Mouse (Mus musculus): ENCODE data around the gene Nup210l.

Nup210l gene

DNA sequence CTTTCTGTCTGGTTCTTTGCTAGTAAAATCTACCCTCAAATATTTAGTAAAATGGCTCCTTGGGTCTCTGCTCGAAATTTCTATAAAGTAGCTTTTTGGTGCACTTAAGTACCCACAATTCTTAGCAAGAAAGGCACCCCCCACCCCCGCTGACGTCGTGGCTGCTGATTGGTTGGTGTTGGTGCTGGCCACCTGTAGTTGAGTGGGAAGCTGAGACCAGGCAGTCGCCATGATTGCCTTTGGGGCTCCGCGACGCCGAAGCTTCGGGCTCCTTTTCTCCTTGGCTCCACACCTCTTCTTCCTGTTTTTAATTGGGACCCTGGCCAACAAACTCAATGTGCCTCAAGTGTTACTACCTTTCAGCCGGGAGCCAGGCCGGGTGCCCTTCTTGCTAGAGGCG is at the start of gene Nup210l:
Gene Nup210l (plus strand): TSS at position 195 of the 400 bp plus-strand sequence.
- DNase-seq (ENCODE audit: low spot score in 2 of 2) = no peak

DNA sequence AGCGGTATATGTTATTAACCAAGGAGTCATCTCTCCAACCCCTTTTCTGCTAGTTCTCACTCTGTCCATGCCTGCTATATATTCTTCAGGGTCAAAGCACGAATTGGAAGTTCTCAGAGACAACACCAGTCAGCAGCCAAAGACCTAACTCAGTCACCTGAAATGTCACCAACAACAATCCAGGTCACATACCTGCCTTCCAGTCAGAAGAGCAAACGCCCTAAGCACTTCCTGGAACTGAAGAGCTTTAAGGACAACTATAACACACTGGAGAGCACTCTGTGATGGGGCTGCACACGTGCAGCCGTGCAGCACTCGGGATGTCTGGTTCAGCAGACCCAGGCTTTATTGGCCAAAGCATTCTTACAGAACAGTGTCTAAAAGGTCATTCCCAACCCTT is 42.4 kb upstream of the Nup210l start:
- DNase-seq (ENCODE audit: low spot score in 2 of 2) = no peak

DNA sequence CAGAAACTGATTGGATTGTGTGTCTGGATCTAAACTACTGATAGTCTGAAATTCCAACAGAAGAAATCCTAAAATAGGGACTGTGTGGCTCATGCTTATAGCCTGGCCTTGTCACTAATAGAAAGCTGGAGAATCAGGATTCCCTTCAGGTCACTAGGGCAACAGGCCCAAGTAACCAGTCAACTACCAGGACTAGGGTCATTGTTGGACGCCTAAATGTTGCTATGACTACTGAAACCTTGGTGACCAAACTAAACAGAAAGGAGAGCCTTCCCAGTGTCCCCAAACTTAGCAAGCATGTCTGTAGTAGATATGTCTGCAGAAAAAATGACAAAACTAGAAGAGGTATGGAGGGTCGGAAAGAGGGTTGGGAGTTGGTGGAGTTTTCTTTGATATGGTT is 41.4 kb upstream of the Nup210l start:
- DNase-seq (ENCODE audit: low spot score in 2 of 2) = no peak

DNA sequence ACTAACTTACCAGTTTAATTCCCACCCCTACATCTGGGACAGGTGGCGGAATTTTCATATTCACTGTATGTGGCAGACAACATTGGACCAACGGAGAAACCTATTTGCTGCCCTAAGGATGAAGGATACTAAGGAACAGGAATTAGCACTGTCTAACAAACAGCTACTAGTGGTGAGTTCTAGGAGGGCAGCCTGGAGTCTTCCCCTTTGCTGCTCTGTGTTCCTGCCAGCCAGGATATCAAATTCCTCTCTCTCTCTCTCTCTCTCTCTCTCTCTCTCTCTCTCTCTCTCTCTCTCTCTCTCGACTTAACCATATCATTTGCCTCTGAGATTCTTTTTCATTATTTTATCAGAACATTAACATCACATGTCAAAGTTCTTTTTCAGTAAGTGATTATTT is 39.5 kb upstream of the Nup210l start:
- DNase-seq (ENCODE audit: low spot score in 2 of 2) = no peak

DNA sequence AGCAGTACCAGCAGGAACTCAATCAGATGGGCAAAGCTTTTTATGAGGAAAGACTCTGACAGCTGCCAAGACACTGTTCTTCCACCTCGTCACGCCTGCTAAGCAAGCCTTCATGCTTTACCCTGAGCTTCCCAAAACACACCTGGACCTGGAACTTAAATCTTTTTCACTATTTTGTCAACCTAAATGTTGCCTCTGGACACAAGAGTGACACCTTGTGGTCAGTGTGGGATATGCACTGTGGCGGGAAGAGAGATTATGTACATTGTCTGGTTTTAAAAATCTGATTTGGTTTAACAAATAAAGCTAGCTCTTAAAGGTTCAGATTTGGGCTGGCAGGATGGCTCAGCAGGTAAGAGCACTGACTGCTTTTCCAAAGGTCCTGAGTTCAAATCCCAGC is 38.4 kb upstream of the Nup210l start:
- peak in 1 of 2 experiments; percentile 33 for DNase-seq (ENCODE audit: low spot score in 2 of 2)

DNA sequence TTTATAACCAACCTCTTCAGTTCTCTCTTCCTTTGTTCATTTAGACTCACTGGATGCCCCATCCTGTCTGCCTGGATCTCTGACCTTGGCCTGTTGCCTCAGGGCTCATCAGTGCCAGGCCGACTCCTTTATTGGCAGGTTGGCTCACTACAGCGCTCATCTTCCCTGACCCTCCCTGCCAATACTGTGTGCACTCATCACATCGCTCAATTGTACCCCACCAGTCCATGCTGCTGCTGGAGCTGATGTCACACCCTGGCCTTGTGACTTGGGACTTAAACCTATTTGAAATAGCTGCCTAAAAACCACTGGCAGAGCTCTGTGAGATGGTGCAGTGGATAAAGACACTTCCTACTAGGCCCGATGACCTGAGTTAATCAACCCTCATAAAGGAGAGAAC is 36.1 kb upstream of the Nup210l start:
- DNase-seq (ENCODE audit: low spot score in 2 of 2) = no peak

DNA sequence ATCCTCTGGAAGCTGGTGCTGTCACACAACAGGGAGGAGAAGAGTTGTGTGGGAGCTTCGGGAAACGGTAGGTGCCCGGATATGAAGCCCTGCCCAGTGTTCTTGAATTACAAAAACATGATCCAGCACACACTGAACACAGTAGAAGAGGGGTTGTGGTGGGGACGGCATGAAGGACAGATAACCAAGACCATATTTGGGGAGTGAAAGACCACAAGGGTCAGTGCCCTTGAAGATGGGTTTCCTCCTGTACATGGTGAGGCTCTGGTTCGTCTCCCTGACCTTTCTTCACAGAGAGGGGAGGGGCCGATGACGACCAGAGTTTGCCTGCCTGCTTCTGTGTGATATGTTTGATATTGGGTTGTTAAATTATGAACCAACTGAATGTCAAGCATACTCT is 34.2 kb upstream of the Nup210l start:
- no peak for DNase-seq (ENCODE audit: low spot score in 2 of 2)

DNA sequence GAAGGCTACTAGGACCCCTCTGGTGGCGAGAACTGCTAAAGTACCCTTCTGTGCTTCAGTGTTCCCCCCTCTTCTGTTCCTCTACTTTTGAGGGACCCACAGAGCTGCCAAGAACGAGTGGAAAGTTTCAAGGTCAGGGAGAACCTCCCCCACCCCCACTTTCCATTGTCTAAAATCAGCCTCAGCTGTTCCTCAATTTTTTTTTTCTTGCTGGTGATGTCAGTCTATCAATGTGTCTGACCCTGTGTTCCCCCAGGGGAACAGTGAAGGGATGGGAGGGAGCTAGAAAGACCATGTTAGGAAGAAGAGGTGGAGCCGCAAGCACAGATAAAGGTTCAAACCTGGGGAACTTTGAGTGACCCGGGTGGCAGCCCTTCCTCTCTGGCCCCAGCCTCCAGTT is 31.6 kb upstream of the Nup210l start, which contains the start of gene Tpm3:
Gene Tpm3 (plus strand): TSS at position 356 of the 400 bp plus-strand sequence.
- no peak for DNase-seq (ENCODE audit: low spot score in 2 of 2)

DNA sequence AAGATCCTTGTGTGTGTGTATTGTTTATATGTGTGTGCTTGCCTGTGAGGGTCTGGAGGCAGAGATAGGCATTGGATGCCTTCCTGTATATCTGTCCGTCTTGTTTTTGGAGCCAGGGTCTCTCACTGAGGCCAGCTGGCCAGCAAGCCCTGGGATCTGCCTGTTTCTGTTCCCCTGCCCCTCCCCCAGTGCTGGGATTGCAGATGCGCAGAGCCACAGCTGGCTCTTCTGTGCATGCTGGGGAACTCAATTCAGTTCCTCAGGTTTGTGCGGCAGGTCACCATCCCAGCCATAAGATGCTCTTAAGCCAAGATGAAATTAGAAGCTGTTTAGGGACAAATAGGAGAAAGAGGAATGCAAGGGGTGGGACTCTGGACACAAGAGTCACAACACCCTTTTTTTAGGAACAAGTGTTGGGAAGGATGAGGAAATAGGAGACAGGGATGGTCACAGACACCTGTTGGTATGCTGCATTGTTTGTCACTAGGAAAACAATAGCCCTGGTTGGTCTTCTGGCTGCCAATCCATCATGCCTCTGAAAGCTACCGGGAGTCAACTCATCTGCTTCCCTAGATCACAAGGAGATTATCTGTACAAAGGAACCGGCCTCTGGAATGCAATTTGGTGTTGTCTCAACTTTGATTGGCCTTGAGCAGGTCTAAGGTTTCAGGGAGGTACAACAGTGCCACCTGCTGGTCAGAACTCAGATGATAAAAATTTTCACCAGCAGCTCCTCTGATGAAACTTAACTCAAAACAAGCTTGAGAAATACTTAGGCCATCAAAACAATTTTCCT is 26.8 kb upstream of the Nup210l start:
- DNase-seq (ENCODE audit: low spot score in 2 of 2) = peak; percentile 74 to 79

DNA sequence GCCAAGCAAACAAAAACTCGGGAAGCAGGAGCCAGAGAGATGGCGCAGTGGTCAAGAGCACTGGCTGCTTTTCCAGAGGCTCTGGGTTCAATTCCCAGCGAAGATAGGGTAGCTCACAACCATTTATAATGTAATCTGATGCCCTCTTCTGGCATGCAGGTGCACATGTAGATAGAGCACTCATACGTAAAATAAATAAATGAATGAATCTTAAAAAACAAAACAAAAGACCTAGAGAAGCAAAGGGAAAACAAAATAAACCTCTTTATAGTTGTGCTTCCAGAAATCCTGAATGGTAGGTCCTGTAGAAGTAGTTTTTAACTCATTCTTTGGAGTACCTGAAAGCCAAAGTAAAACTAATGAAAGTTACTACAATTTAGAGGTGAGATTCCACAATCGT is 25.7 kb upstream of the Nup210l start:
- DNase-seq (ENCODE audit: low spot score in 2 of 2) = no peak

DNA sequence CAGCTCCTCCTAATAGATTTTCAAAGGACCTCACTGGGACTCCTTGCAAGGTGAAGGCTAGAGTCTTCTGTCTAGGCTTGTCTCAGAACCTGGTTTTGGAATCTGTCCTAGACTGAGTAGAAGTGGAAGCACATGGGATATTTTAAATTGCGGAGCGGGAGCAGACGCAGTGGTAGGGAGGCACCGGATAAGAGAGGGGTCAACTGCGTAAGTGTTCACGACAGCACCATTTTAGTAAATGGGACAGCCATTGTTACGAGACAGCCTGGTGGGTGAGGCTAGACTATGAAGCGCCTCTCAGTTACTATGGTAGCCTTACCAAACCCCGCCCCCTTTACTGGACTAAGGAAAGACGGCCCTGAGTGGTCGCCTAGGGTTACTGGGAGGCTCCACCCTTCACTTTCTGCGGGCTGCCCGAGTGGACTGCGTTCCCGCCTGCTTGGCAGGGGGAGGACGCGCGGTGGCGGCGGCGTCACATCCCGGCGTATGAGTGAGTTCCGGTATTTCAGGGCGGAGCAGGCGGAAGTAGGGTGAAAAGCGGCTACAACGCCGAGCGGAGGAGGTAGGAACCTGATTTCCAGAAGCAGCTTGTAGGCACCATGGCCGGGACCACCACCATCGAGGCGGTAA is 24.7 kb upstream of the Nup210l start:
- peak; percentile 89 to 94 for DNase-seq (ENCODE audit: low spot score in 2 of 2)

DNA sequence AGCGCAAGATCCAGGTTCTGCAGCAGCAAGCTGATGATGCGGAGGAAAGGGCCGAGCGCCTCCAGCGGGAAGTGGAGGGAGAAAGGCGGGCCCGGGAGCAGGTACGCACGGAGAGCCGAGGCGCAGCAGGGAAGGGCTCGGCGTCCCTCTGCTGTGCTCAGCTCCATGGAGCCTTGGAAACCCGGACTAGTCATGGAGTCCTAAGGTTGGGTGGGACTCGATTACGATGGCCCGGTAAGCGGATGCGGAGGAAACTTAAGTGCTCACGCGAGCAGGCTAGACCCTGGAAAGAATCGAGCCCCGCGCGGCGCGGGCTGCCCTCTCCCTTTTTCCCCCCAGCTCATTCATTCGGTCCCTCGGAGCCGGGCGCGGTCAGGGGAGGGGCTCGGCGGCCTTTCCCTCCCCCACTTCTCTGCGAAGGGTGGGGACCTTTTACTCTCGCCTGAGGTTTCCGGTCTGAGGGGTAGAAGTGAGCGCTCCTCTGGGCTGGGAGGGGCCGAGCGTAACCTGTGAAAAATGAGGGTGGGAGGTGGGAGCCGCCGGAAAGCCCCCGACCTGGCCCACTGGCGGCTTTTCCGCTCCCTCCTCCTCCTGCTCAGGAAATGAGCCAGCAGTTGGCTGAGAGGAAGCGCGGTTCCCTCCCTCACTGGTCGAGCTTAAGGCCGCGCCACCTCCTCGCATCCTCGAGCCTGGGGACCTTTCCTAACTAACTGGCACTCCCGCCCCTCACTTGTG is 24.0 kb upstream of the Nup210l start:
- DNase-seq (ENCODE audit: low spot score in 2 of 2) = peak; percentile 62 to 75

DNA sequence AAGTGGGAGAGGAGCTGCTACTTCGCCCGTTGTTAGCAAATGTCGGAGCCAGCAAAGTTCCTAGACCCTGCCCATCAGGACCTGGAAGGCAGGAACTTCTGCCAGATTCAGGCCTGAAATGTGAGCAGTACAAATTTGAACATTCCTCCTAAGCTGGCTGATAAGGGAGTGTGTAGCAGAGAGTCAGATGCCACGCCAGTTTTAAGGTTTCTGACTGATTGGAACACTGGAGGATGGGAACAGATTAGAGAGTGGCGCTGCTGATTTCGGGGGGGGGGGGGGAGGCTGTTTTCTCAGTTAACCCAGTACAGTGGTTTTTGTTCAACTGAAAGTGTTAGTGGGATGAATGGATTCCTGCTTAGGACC is 23.5 kb upstream of the Nup210l start:
- no peak for DNase-seq (ENCODE audit: low spot score in 2 of 2)

DNA sequence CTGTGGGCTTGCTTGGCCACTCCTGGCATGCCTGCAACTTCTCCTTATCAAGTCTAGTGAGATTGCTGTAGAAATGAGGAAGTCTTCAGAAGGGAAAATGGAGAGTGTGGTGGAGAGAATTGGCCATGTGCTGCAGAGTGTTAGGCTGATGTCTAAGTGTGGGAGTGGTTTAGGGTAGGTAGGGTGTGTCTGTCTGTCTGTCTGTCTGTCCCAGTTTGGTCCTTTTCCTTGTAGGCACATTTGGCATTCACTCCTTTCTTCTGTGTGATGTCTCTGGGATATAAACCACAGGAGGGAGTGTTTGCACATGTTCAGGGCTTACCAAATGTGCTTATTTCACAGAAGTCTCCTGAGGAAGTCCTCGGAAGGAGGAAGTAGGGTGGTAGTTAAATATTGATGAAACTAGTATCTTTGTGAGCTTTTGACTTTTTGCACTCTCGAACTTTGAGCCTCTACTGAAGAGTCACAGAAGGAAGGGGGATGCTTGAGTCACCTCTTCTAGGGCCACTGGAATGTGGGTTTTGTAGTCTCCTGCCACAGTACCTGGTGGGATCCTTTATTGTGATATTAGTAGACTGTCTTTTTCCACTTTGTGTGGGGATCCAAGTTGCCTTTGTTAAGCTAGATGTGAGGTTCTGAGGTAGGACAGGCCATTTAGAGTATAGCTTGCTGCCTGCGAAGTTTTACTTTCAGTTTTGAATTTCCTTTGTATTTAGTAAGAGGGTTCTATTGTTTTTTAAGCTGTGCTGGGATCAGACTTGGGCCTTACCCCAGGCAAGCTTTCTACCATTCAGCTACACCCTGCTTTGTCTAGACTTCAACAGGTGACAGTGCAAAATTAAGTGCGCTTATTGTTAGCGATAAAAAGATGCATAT is 22.3 kb upstream of the Nup210l start:
- no peak for DNase-seq (ENCODE audit: low spot score in 2 of 2)

DNA sequence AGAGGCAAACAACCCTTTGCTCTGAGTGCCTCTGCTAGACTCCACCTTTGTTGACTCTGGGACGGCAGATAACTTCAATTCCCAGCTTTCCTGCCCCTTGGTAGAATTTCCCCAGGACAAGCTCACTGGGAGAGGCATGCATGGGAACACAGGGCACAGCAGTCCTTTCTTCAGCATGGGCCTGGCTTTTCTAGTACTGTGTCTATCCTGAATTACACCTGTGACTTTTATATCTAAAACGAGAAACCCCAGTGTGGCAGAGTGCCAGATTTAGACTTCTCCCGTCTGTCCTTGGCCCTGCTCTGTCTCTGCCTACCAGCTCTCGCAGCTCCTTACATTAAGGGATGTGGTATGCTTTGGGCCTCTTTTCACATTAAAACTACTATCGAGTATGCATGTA is 20.9 kb upstream of the Nup210l start:
- DNase-seq (ENCODE audit: low spot score in 2 of 2) = peak in 1 of 2 experiments; percentile 12

DNA sequence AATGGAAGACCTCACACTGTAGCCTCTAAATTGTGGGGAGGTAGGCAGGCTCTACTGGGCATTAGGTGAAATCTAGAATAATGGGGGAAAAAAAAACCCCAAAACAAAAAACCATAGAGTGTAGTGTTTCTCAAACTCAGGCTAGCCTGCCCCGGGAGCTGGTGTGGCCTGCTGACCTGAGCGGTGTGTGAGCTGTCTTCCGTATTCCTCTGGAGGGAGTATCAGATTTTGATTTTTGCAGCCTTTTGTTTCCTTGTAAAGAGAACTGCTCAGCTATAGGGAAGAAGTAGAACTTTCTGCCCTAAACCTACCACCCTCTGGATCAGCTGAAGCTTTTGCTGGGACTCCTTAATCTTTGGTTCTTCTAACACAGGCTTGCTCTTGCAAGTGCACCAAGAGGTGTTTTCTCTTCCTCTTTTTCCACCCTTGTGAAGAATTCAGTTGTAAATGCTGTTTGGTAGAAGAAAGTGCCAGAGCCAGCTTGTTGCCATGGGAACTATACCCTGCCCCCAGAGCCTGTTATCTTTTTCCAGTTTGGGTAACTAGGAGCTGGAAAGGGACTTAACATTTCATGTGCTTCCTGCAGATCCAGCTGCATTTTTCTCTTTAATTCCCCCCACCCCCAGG is 20.1 kb upstream of the Nup210l start:
- peak in 1 of 2 experiments; percentile 19 for DNase-seq (ENCODE audit: low spot score in 2 of 2)

DNA sequence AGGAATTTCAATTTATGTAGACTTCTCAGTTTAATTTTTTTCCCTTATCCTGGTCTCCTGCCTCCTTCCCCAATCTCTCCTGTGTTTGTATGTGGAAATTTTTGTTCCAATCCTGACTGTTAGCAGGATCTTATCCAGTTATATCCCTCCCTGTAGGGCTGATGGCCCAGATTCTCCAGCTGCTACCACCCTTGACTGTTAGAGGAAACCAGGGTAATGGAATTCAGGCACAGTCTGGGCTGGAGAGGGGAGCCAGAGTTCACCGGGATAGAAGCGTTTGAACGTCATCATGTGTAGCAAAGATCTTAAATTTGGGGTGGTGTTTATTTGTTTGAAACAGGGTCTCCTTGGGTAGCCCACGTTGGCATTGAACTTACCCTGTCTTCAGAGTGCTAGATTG is 19.1 kb upstream of the Nup210l start:
- no peak for DNase-seq (ENCODE audit: low spot score in 2 of 2)

DNA sequence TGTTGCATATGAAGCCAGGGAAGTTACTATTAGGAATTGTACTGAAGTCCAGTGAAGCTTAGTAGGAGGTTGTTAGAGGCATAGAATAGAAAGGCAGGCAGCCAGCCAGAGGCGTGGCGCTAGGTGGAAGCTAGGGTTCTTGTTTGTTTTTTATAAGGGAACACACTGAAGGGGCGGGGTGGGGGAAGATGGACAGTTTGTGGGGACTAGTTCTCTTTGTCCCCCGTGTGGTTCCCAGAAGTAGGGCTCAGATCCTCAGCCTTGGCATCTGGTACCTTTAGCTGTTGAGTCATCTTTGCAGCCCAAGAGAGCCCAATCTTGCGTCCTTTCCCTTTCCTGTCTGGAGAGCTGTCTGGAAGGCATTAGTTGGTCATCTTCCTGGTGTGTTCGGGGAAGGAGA is 18.7 kb upstream of the Nup210l start:
- DNase-seq (ENCODE audit: low spot score in 2 of 2) = peak in 1 of 2 experiments; percentile 18

DNA sequence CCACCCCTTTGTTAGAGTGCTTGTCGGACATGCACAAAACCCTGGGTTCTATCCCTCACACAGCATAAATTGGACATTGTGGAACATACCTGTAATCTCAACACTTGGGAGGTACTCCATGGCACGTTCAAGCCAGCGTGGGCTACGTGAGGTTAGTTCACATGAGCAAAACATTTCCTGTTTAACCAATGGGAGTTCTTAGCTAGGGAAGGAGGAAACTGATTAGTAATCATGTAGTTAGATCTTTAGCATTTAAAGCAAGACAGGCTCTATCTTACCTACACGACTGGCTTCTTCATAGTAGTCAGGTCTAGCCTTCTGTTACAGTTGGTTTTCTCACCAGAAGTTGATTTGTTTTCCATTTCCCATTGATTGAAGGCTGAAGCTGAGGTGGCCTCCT is 17.9 kb upstream of the Nup210l start:
- no peak for DNase-seq (ENCODE audit: low spot score in 2 of 2)

DNA sequence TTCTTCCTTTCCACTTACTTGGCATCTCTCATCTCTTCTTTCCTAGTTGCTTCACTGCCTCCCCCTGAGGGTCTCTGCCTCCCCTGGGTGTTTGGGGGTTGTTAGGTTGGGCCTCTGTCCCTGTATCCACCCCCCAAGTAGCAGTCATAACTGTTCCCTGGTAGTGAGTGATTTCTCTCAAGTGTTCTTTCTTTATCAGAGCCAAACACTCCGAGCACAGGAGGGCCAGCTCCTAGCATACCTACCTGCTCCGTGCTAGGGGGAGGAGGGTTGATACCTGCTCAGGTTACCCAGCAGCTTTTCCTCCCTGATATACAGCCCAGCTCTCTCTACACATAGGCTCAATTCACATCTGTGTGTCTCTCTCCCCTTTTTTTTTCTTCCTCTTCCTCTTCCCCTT is 15.3 kb upstream of the Nup210l start:
- DNase-seq (ENCODE audit: low spot score in 2 of 2) = no peak

DNA sequence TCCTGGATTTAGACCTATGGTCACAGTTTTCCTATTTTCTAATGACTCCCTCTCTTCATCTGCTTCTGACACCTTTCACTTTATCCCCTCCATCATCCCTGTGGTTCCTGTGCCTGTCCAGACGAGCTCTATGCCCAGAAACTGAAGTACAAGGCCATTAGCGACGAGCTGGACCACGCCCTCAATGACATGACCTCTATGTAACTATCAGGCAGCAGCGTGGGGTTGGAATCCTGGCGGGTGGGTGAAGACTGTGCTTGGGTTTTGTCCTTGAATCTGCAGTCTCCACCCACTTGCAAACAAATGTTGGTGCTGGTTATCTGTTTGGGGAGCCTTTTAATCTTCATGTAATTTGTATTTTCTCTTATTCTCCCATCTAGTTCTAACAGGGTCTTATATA is 13.0 kb upstream of the Nup210l start:
- no peak for DNase-seq (ENCODE audit: low spot score in 2 of 2)

Data from urinary bladder, postnatal 36 days (tissue).